30 mouse cellular contexts compared by ENCODE assay signal in genomic region chr3:144583789-144584188, GRCm38 (mm10). TPM values are rescaled to one million over a fixed set of nuclear protein-coding genes. Genes with fewer than 3 reads are reported as not detected.
DNase-seq lines count a peak whose midpoint lies in the region; ATAC-seq and TF ChIP-seq lines count a peak whose summit lies in the region.
"Had no signal": no experiment of that assay in that cellular context is flagged by ENCODE, and none has a peak within 500 bp of the region (broad histone marks: within the 10 kb centered on the region; RNA-seq: fewer than 3 reads in every experiment).

No protein-coding gene starts in this region.

- 70% methylated on average over 5 of the region's 5 CpGs for WGBS in heart, embryonic 10.5 days
- WGBS in liver, adult 2 months, result 23% methylated on average over 5 of the region's 5 CpGs
- 71% methylated on average over 5 of the region's 5 CpGs for WGBS in liver, embryonic 15.5 days (ENCODE audit: insufficient replicate concordance)
- WGBS in stomach, postnatal 0 days, result 33% methylated on average over 5 of the region's 5 CpGs
- WGBS in forebrain, embryonic 14.5 days, result 61% methylated on average over 5 of the region's 5 CpGs

- intact Hi-C loops in heart, postnatal 36 days (cut with DNase I), result no loop called here

- TF ChIP-seq EP300 in stomach, postnatal 0 days (optimal IDR thresholded peaks at IDR 0.05), result no peak

- H3K27ac ChIP-seq in heart, embryonic 10.5 days, result peak overlapping the region; percentile 36; the same call in 1 of the 2 replicates
- peak overlapping the region; percentile 47 for H3K27ac ChIP-seq in liver, adult 2 months (replicated peaks; ENCODE audit: insufficient read depth, low read depth, low read length)
- 0 out of 2 replicates have a peak overlapping the region, but pooled peaks have one; percentile 6 for H3K27ac ChIP-seq in liver, embryonic 15.5 days (replicated peaks)
- H3K27ac ChIP-seq in stomach, postnatal 0 days (replicated peaks), result peak overlapping the region; percentile 40; the same call in 1 of the 2 replicates
- no peak overlapping the region for H3K27ac ChIP-seq in forebrain, embryonic 14.5 days (ENCODE audit: low read depth, low read length)
- H3K27ac ChIP-seq: embryonic facial prominence, embryonic 12.5 days; forebrain, embryonic 10.5 days; layer of hippocampus, adult 2 months; left cerebral cortex, adult 2 months; limb, embryonic 12.5 days; midbrain, embryonic 10.5 days; neural tube, embryonic 12.5 days had no signal

- no peak for TF ChIP-seq CTCF in liver, adult 2 months (IDR thresholded peaks at IDR 0.05; ENCODE audit: low read depth, low read length)
- TF ChIP-seq CTCF in stomach, postnatal 0 days (IDR thresholded peaks at IDR 0.05; ENCODE audit: low read depth), result no peak

- H3K9me3 ChIP-seq in heart, embryonic 10.5 days, result no peaks in the 10 kb centered on the region
- H3K9me3 ChIP-seq in liver, embryonic 15.5 days (replicated peaks), result no peaks in the 10 kb centered on the region
- no peaks in the 10 kb centered on the region for H3K9me3 ChIP-seq in stomach, postnatal 0 days (ENCODE audit: control insufficient read depth, low read length)
- no peaks in the 10 kb centered on the region for H3K9me3 ChIP-seq in forebrain, embryonic 14.5 days (replicated peaks; ENCODE audit: control insufficient read depth, low read length)
- H3K9me3 ChIP-seq: embryonic facial prominence, embryonic 12.5 days; forebrain, embryonic 10.5 days; G1E; limb, embryonic 12.5 days; midbrain, embryonic 10.5 days; neural tube, embryonic 12.5 days had no signal

- peak; percentile 19 for DNase-seq in heart, embryonic 10.5 days (ENCODE audit: low spot score)
- DNase-seq in heart, postnatal 36 days, result no peak
- peak; percentile 79 for DNase-seq in liver, adult 2 months (ENCODE audit: extremely low read depth, low read depth, low spot score)
- DNase-seq in liver, result no peak
- DNase-seq in stomach, postnatal 0 days (ENCODE audit: low spot score), result no peak
- no peak for DNase-seq in forebrain, embryonic 14.5 days (ENCODE audit: low spot score)
- DNase-seq in right cerebral cortex, postnatal 25 days, result no peak
- DNase-seq: adrenal gland, postnatal 10 days; cerebellum, adult 11-12 months; cerebellum, adult 9-11 months; embryo, embryonic 11 days; forebrain, postnatal 0 days; gastrocnemius, postnatal 14 days; heart, postnatal 14 days; kidney, adult 18-20 months; kidney, postnatal 36 days; lung, adult 2 months; lung, postnatal 10 days had no signal

- H3K27me3 ChIP-seq in heart, embryonic 10.5 days (ENCODE audit: insufficient read depth, poor library complexity, severe bottlenecking), result no peaks in the 10 kb centered on the region
- H3K27me3 ChIP-seq in liver, adult 2 months (ENCODE audit: control insufficient read depth, insufficient read depth, low read length), result no peaks in the 10 kb centered on the region
- no peaks in the 10 kb centered on the region for H3K27me3 ChIP-seq in liver, embryonic 15.5 days
- H3K27me3 ChIP-seq in stomach, postnatal 0 days (ENCODE audit: control insufficient read depth, insufficient read depth, low read length), result no peaks in the 10 kb centered on the region
- no peaks in the 10 kb centered on the region for H3K27me3 ChIP-seq in forebrain, embryonic 14.5 days (replicated peaks; ENCODE audit: control insufficient read depth, insufficient read depth, low read length)
- H3K27me3 ChIP-seq: embryonic facial prominence, embryonic 12.5 days; limb, embryonic 12.5 days; neural tube, embryonic 12.5 days; Patski had no signal

- ATAC-seq in liver, embryonic 15.5 days (ENCODE audit: insufficient read depth), result 0 out of 2 replicates have a peak, but pooled peaks have one; percentile 11
- peak; percentile 77; the same call in 1 of the 2 replicates for ATAC-seq in stomach, postnatal 0 days (ENCODE audit: low FRiP score, low TSS enrichment)
- ATAC-seq in forebrain, embryonic 14.5 days, result no peak
- ATAC-seq: forebrain, postnatal 0 days; hindbrain, embryonic 16.5 days; Patski had no signal

- TF ChIP-seq POLR2A in liver, adult 2 months (IDR thresholded peaks at IDR 0.05; ENCODE audit: extremely low read depth, insufficient read depth, low read length), result no peak

- peaks cover 52% of the 10 kb centered on the region for H3K4me1 ChIP-seq in heart, embryonic 10.5 days
- peaks cover 31% of the 10 kb centered on the region for H3K4me1 ChIP-seq in liver, adult 2 months (ENCODE audit: control insufficient read depth, insufficient read depth, low read length)
- peaks cover 54% of the 10 kb centered on the region for H3K4me1 ChIP-seq in liver, embryonic 15.5 days (replicated peaks)
- no peaks in the 10 kb centered on the region; the same call in 1 of the 2 replicates for H3K4me1 ChIP-seq in stomach, postnatal 0 days (replicated peaks; ENCODE audit: control insufficient read depth, insufficient read depth)
- H3K4me1 ChIP-seq in forebrain, embryonic 14.5 days (ENCODE audit: control insufficient read depth, insufficient read depth, low read length), result no peaks in the 10 kb centered on the region
- H3K4me1 ChIP-seq: embryonic facial prominence, embryonic 12.5 days; forebrain, embryonic 10.5 days; limb, embryonic 12.5 days; neural tube, embryonic 12.5 days had no signal

- peaks cover 53% of the 10 kb centered on the region for H3K36me3 ChIP-seq in heart, embryonic 10.5 days
- peaks cover 2% of the 10 kb centered on the region; the same call in 1 of the 2 replicates for H3K36me3 ChIP-seq in liver, adult 2 months (ENCODE audit: control insufficient read depth, insufficient read depth, low read length)
- peaks cover 52% of the 10 kb centered on the region for H3K36me3 ChIP-seq in liver, embryonic 15.5 days (replicated peaks)
- H3K36me3 ChIP-seq in stomach, postnatal 0 days (ENCODE audit: control insufficient read depth, insufficient read depth, low read length), result 0 out of 2 replicates have a peak, but pooled peaks cover 4% of the 10 kb centered on the region
- H3K36me3 ChIP-seq in forebrain, embryonic 14.5 days (ENCODE audit: control insufficient read depth, insufficient read depth, low read length), result peaks cover 43% of the 10 kb centered on the region

- no peak overlapping the region for H3K4me3 ChIP-seq in heart, embryonic 10.5 days
- 0 out of 2 replicates have a peak overlapping the region, but pooled peaks have one; percentile 3 for H3K4me3 ChIP-seq in liver, adult 2 months (ENCODE audit: insufficient read depth, low read depth, low read length)
- H3K4me3 ChIP-seq in liver, embryonic 15.5 days (replicated peaks), result no peak overlapping the region
- no peak overlapping the region for H3K4me3 ChIP-seq in stomach, postnatal 0 days (ENCODE audit: low read depth, low read length)
- H3K4me3 ChIP-seq in forebrain, embryonic 14.5 days (ENCODE audit: low read depth, low read length), result no peak overlapping the region
- H3K4me3 ChIP-seq: embryonic facial prominence, embryonic 12.5 days; forebrain, embryonic 10.5 days; layer of hippocampus, adult 2 months; left cerebral cortex, adult 2 months; limb, embryonic 12.5 days; midbrain, embryonic 10.5 days; myocyte; neural tube, embryonic 12.5 days had no signal

- H3K79me2 ChIP-seq in liver, adult 2 months (ENCODE audit: control insufficient read depth, insufficient read depth, low read length), result peaks cover 28% of the 10 kb centered on the region; the same call in 1 of the 2 replicates

- H3K4me2 ChIP-seq in liver, embryonic 15.5 days, result peak overlapping the region; percentile 17; the same call in 1 of the 2 replicates
- H3K4me2 ChIP-seq in stomach, postnatal 0 days (replicated peaks; ENCODE audit: low read depth), result no peak overlapping the region
- H3K4me2 ChIP-seq in forebrain, embryonic 14.5 days (ENCODE audit: low read length), result no peak overlapping the region
- H3K4me2 ChIP-seq: embryonic facial prominence, embryonic 12.5 days; limb, embryonic 12.5 days; neural tube, embryonic 12.5 days had no signal

- no peak overlapping the region for H3K9ac ChIP-seq in liver, adult 2 months (ENCODE audit: low read depth, low read length)
- H3K9ac ChIP-seq in liver, embryonic 15.5 days, result no peak overlapping the region
- H3K9ac ChIP-seq in stomach, postnatal 0 days (ENCODE audit: low read length), result no peak overlapping the region
- no peak overlapping the region for H3K9ac ChIP-seq in forebrain, embryonic 14.5 days (ENCODE audit: low read length)
- H3K9ac ChIP-seq: embryonic facial prominence, embryonic 12.5 days; forebrain, postnatal 0 days; limb, embryonic 12.5 days; neural tube, embryonic 12.5 days had no signal

RNA-seq across cellular contexts. Expression of gene Selenof, which starts 13.7 kb away (rescaled TPM):
- 459 and 498 TPM in 2 replicates for polyA plus RNA-seq in heart, embryonic 10.5 days (2016; fragmentation: Nextera tagmentation; extraction: Ambion mirVana)
- 100 to 1,000 TPM; 134 to 135 TPM for total RNA-seq in heart, postnatal 36 days (2021)
- 314 and 385 TPM in 2 replicates for total RNA-seq in liver, adult 2 months (2014; rRNA removed)
- polyA plus RNA-seq in liver, adult 2 months (2012; rRNA removed), result 176 and 235 TPM in 2 replicates
- 290 and 291 TPM in 2 replicates for polyA plus RNA-seq in liver, embryonic 15.5 days (2015; fragmentation: Nextera tagmentation; extraction: Ambion mirVana)
- polyA plus RNA-seq in stomach, postnatal 0 days (2015; fragmentation: Nextera tagmentation; extraction: Ambion mirVana), result 546 and 560 TPM in 2 replicates
- polyA plus RNA-seq in forebrain, embryonic 14.5 days (2014; fragmentation: Nextera tagmentation; extraction: Ambion mirVana), result 518 and 577 TPM in 2 replicates

RNA-seq across cellular contexts. Expression of gene Hs2st1, which starts 13.8 kb away (rescaled TPM):
- polyA plus RNA-seq in heart, embryonic 10.5 days (2016; fragmentation: Nextera tagmentation; extraction: Ambion mirVana), result 8.6 and 14.0 TPM in 2 replicates
- 10 to 100 TPM in 1 of 2 experiments, 1 to 10 TPM in 1; 8.8 to 11.2 TPM for total RNA-seq in heart, postnatal 36 days (2021)
- total RNA-seq in liver, adult 2 months (2014; rRNA removed), result 5.4 and 6.0 TPM in 2 replicates
- 1.9 and 2.0 TPM in 2 replicates for polyA plus RNA-seq in liver, adult 2 months (2012; rRNA removed)
- 1.9 and 2.3 TPM in 2 replicates for polyA plus RNA-seq in liver, embryonic 15.5 days (2015; fragmentation: Nextera tagmentation; extraction: Ambion mirVana)
- polyA plus RNA-seq in stomach, postnatal 0 days (2015; fragmentation: Nextera tagmentation; extraction: Ambion mirVana), result 5.1 and 5.8 TPM in 2 replicates
- 18.3 and 18.6 TPM in 2 replicates for polyA plus RNA-seq in forebrain, embryonic 14.5 days (2014; fragmentation: Nextera tagmentation; extraction: Ambion mirVana)

Comparison
In these comparisons a context has a peak if more than half of its experiments do, and no peak if none do; other contexts are left out.
1. DNase-seq: peak in heart, embryonic 10.5 days (single experiment) and liver, adult 2 months (single experiment); none in heart, postnatal 36 days (0 of 2), liver (single experiment), stomach, postnatal 0 days (single experiment), forebrain, embryonic 14.5 days (single experiment) and right cerebral cortex, postnatal 25 days (single experiment).